Mouse (Mus musculus) left cerebral cortex, adult 6 months (tissue): Measurements from ENCODE around the gene Tyro3. TPM values are rescaled to one million over a fixed set of nuclear protein-coding genes. Genes with fewer than 3 reads are reported as not detected.

ENCODE experiments used
- long read RNA-seq, 2 experiments: library from polyadenylated mRNA; unstranded; transcript quantifications; one replicate each; pipeline ENCODE4 v2.0.0; 2019 to 2020
- polyA plus RNA-seq: library from polyadenylated mRNA; unstranded; fragments of <200 nt; fragmentation: Nextera tagmentation; gene quantifications from 2 replicates; pipeline ENCODE4 v1.2.3, GENCODE M21; 2021

The Tyro3 gene
- 32.4 and 46.0 TPM in 2 replicates for polyA plus RNA-seq
- long read RNA-seq, experiment 1, full-length matches to known transcripts = 88 of 246 reads
- long read RNA-seq, experiment 1, partial matches to known transcripts = 104 of 246 reads
- long read RNA-seq, experiment 1, other reads (novel, unspliced or antisense) = 54 of 246 reads
- long read RNA-seq, experiment 2, transcript Tyro3-201 (19 exons, 3,989 nt) = major isoform, 11 of 67 reads
- long read RNA-seq, experiment 2, partial matches to known transcripts = 53 of 67 reads
- long read RNA-seq, experiment 2, other reads (novel, unspliced or antisense) = 3 of 67 reads

DNA sequence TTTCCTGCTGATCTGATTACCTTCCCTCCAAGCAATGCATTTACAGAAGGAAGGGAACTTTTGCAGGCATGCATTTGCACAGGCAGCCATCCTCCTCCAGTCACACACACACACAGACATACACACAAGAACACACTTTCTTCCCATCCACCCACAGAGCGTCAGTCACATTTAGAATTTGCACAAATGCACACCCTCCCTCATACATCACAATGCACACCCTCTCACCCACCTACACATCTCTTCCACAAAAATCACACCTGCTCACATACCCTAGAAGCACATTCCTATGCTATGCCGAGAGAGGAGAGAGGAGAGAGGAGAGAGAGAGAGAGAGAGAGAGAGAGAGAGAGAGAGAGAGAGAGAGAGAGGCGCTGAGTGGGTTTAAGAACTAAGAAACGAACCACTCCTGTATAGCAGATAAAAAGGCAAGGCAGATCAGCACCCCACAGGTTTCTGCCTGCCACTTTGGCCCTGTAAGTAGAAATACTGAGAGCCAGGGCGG, at the start of gene Tyro3:
Gene Tyro3, plus strand, starts transcription at position 455 of the 505 bp plus-strand sequence.

DNA sequence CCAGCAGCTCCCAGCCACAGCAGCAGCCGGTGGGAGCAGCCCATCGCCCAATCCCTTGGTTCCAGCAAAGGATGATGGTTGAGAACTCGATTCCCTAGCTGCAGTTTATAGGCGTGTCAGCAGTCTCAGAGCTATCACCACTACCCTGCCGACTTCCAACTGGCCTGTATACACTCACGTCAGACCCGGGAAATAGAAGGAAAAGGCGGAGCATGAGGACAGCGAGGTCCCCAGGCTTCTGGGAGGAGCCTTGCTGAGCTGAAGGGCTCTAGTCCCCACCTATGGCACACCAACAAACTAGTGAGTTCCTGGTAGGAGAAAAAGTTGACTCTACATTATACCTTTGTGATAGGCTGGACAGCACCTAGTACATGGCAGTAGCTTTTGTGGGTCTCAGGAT, 37.3 kb upstream of the Tyro3 start, which contains the start of gene Ltk:
Gene Ltk, minus strand, starts transcription at position 181 of the 400 bp plus-strand sequence.

DNA sequence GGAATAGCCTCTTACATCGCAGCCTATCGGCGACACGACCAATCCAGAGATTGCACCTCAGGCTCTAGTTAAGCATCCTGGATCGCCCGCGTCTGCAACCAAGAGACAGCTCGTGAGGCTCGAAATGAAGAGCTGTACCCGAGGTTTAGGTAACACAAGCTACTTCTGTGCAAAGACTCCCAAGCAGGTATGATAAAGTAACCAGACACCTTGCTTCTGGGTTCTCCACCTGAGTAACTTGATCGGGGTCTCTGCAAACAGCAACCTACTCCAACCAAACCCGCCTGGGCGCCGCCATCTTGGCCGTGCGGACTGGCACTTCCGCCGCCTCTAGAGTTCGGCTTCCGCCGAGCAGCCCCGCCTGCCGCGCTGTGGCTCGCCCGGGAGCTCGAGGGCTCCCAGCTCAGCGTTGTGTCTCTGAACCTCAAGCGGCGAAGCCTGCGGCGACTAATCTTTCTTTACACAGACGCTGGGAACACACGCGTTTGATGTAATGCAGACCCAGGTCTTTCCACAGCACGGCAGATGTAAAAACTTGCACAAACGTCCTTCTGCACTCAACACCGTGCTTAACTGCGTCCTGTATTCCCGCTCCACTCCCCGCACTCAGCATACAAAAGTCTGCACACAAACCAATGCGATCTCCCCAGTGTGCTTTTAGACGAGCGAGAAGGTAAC, 10.2 kb upstream of the Tyro3 start, which contains the start of gene Rpap1:
Gene Rpap1, minus strand, starts transcription at position 332 of the 678 bp plus-strand sequence.

Other genes starting within 250 kb of the Tyro3 start
- gene Nusap1, start 179.4 kb upstream of the Tyro3 start, polyA plus RNA-seq = 0.56 and 0.65 TPM in 2 replicates
- gene Oip5, start 179.3 kb upstream of the Tyro3 start, polyA plus RNA-seq = 1.2 and 1.4 TPM in 2 replicates
- gene Ndufaf1, start 134.9 kb upstream of the Tyro3 start, polyA plus RNA-seq = 40.3 and 44.2 TPM in 2 replicates
- gene Rtf1, start 122.7 kb upstream of the Tyro3 start, polyA plus RNA-seq = 41.0 and 122 TPM in 2 replicates
- 42.8 and 220 TPM in 2 replicates for gene Itpka, start 55.4 kb upstream of the Tyro3 start, polyA plus RNA-seq
- 1.6 and 3.0 TPM in 2 replicates for gene Ltk, start 37.3 kb upstream of the Tyro3 start, polyA plus RNA-seq
- 4.6 and 6.0 TPM in 2 replicates for gene Rpap1, start 10.2 kb upstream of the Tyro3 start, polyA plus RNA-seq
- gene Mga, start 99.5 kb downstream of the Tyro3 start, polyA plus RNA-seq = 6.5 and 9.5 TPM in 2 replicates
- 2.8 and 3.3 TPM in 2 replicates for gene Mapkbp1, start 175.0 kb downstream of the Tyro3 start, polyA plus RNA-seq
- gene Jmjd7, start 229.8 kb downstream of the Tyro3 start, polyA plus RNA-seq = 5.1 and 5.2 TPM in 2 replicates
- 2.1 and 2.4 TPM in 2 replicates for gene Gm28042, start 229.8 kb downstream of the Tyro3 start, polyA plus RNA-seq
- gene Pla2g4b, start 235.7 kb downstream of the Tyro3 start, polyA plus RNA-seq = 1.2 TPM in 1 of 2 replicates, not detected in the other